Mouse (Mus musculus): ENCODE measurements around the gene Epb41l3.
A peak's percentile ranks its signal among the peaks of the same experiment; 100 is the strongest.

Gene Epb41l3

DNA sequence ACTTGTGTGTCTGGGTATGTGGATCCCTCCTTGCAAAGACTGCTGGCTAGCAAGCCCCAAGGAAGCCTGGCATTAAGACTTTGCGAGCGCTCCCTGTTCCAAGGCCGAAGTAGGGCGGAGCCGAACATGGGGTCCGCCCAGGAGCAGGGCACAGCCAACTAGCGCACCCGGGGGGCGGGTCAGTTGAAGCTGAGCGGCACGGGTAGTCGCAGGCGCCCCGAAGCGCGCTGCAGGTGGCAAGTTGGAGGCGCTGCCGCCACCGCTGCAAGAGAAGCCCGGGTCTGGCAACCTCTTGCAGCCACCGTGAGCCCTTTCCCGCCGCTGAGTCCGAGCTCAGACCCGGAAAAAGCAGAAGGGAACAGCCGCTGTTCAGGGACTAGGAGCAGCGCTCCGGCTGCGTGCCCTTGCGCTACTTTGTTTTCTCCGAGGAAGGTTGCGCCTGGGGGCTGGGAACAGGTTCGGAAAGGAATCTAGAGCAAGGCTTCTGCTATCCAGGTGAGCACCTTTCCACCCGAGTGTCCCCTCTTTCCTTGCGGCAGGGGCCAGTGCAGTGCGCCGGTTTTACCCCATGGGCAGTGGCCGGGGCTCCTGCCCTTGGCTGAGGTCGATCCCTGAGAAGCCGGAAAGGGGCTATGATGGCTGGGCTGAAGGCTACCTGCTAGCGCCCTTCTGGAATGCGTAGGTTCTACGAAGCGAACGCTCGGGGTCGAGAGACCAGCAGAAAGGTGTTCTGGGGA is at the start of gene Epb41l3:
TSS of gene Epb41l3 (plus strand) at position 183 of the 737 bp plus-strand sequence.
- DNase-seq (ENCODE audit: low spot score): peak; percentile 77

DNA sequence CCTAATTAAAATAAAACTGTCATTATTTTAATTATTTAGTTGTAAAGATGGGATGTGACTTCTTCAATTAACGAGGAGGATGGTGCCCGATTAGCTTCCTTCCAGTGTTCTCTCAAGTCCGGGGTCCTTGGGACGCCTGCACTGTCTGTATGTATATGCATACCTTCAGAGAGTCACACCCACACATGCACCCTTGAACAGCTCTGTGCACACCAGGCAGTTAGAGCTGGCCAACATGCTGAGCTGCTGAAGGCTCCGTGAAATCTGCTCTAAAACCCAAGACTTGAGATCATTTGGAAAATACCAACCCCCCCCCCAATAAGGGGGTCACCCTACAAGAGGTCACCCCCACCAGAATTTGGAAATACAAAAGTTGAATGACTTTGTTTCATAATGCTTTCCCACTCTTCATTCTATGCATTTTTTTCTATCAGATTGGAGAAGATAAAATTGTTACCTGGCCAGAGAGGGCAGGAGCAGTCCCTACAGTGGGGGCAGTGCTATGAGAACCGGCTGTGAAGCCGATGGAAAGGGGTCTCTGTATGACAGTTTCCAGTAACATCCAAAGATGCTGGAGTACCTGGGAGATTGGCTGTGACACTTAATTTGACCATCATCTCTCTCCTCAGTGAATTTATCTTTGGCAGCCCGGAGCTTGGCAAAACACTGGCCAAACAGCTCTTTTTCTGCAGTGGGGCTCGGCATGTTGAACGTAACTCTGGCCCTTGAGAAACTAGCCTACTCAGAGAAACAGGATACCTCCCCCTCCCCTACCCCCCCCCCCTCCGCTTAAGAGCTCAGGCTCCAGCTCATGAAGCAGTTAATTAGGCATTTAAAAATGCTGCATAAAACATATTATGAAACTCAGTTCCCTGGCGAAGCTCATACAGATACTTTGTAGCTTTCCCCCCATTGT is 36.5 kb upstream of the Epb41l3 start:
- DNase-seq (ENCODE audit: low spot score): no peak

DNA sequence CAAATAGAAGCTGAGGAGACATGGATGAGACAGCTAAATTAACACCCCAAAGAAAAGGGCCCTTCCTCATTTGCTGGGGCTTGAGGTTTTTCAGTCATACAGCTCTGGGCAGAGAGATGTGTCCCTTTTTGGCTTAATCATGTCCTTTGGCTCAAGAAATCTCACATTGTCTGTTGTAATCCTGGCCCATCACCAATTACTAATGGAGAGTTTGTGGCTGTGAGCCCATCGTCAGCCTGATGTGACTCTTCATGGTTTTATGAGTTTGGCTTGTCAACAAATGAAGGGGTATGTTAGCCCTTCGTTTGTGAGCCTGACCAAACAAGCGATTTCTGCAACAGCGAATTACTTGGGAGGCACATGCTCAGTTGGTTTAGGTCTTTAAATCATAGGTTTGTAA is 34.0 kb upstream of the Epb41l3 start:
- no peak for DNase-seq (ENCODE audit: low spot score)

DNA sequence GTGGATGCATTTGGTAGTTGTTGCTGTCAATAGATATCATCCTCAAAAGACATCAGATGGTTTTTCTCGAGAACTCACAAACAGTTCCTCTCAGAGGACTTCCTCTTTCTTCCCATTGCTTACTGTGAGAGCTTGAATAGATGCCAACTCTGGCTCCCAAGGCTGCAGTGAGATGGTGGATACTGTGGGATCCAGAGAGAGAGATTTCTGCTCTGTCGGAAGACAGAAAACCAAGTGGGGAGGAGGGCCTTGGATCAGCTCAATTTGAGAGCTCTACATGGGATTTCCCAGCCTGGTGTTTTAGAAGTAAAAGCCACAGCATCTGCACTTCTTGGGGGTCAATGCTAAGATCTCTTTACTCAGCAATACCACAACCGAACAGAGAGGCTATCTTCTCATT is 26.7 kb upstream of the Epb41l3 start:
- DNase-seq (ENCODE audit: low spot score): no peak

DNA sequence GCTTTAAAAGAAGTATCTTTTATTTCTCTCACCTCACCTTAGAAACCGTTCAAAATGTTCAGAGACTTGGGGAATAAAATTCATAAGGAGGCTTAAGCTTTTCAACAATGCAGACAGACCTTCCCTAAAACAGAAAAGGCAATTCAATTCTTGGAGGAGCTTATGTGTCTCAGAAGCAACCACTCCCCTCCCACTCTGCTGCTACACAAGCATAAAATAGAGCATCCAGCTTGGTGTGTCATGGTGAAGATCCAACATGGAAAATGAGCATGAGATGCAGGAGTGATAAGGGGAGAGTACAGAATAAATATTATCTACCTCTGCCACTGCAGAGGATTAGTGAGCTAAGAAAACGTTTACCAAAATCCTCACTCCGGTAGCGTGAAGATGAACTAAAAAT is 21.5 kb upstream of the Epb41l3 start:
- no peak for DNase-seq (ENCODE audit: low spot score)

DNA sequence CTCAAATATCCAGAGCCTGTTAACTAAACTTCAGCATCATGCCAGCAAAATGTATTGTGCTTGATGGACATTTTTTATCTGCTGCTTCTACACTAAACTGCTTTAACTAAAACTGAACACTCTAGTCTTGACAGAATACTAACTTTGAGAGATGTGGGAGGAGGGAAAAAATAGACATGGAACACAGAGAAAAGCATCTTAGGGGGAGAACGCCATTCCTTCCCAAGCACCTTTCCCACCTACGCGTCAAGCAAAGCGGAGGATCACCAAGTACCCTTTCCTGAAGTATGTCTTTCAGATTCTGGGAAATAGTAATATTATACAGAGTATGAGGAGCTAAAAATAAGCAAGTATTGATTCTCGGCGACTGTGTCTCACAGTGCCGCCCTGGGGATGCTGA is 15.7 kb upstream of the Epb41l3 start:
- DNase-seq (ENCODE audit: low spot score): no peak

DNA sequence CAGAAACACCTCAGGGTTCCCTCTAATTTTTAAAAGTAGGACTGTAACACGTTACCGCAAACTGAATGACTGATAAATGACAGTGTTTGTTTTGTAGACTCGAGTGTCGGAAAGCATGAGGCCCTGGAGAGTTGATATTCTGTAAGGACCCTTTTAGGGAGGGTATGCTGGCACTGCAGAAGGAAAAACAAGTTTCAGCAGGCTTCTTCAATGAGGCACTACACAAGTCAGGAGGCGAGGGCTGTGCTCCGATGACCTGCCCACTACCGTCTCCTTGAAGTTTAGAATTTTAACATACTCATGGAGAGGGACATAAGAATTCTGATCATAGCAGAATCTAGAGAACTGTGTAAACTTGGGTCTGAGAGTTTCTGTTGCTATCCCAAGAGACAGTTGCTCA is 15.1 kb upstream of the Epb41l3 start:
- DNase-seq (ENCODE audit: low spot score): no peak

DNA sequence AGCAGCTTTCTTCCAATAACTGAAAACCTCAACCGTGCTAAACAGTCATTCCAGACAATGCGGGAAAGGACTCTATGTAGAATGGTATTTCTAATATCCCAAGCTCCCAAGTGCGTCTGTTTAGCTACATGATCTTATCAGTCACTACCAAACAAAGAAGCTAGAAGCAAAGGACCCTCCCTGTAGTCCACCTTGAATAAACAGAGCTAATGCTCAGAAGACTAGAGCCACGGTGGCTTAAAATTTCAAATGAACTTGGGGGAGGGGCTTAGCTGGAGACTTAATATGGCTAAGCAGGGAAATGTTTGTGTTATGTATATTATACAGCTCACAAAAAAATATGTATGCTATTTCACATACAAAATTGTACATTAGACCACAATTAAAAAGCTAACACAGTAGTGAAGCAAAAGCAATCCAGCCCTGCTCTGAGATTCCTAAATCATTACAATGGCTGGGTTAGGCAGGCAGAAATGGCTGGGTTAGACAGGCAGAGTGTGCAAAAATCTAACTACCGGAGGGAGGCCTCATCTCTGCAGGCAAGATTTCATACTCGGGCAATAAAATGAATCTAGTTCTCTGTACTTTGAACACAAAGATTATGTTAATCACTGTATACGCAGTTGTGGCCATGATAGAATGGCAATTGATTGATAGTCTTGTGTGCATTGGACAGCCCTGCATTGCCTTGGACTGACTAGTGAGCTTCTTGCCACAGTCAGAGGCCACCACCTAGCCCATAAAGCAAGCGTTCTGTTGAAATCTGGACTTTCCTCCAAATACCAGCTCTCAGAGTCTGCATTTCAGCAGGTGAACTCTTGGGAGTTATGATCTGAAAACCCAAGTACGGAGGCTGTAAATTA is 13.4 kb upstream of the Epb41l3 start:
- no peak for DNase-seq (ENCODE audit: low spot score)

DNA sequence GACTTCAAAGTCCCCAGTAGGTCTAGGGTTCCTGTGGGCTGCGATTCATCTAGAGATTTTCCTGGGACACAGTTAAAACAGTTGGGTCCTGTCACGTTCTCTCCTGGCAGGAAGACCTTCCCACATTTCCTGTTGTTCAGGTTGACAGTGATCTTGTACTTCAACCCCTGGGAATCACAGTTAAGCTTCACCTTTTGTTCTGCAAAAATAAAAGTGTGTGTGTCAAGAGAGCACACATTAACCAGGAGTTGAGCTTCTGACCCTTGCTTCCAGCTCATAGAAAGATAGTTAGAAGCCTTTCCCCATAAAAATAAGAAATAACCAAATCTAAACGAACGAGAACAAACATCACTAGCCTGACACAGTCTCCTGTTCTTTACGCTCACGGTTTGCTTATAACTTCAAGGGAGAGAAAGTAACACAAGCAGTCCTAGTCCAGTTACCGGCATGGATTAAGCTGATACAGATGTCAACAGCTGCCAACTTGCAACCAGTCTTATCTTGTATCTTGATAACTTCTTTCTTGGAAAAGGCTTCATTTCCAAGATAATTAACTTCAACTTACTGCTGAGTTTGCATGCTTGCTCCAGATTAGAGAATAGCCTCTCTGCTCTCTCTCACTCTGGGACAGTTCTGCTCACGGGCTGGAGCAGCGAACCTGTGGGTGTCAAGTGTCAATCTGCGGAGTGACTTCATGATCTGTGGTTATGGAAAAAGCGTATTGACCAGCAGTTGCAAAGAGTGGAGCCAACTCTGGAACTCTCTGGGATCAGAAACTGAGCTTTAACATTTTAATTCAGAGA is 7.3 kb upstream of the Epb41l3 start:
- no peak for DNase-seq (ENCODE audit: low spot score)

DNA sequence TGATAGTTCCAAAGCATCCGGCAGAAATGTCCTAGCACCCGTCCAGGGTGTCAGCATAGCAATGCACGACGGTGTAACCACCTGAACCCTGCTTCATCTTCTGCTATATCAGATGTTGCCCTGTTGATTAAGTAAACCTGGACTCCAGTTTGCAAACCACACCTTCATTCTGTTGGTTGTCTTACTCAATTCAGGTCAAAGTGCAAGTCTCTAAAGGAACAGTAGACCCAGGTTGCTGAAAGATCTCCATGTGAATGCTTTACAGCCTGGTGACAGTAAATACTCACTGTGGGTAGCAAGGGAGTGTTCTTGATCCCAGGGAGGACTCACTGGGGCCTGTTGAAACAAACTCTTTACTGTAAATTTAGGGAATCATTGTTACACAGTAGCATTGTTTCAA is 1.4 kb upstream of the Epb41l3 start:
- no peak for DNase-seq (ENCODE audit: low spot score)

DNA sequence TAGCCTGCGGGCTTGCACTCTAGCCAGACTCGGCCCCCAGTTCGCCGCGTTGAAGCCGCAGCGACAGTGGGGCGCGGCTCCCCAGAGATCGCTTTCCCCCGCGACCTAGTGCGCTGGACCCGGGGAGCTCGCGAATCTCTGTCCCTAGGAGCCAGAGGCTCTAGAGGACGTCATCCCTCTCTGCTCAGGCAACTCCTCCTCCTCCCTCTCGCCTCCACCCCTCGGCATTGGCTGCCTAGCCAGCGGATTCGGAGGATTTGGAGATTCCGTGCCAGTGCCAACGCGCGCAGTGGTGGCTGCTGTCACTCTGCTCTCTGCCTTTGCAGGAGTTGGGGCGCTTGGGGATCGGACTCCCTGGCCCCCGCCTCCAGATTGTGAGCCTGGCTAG is 749 bp downstream of the Epb41l3 start:
- DNase-seq (ENCODE audit: low spot score): peak; percentile 18

DNA sequence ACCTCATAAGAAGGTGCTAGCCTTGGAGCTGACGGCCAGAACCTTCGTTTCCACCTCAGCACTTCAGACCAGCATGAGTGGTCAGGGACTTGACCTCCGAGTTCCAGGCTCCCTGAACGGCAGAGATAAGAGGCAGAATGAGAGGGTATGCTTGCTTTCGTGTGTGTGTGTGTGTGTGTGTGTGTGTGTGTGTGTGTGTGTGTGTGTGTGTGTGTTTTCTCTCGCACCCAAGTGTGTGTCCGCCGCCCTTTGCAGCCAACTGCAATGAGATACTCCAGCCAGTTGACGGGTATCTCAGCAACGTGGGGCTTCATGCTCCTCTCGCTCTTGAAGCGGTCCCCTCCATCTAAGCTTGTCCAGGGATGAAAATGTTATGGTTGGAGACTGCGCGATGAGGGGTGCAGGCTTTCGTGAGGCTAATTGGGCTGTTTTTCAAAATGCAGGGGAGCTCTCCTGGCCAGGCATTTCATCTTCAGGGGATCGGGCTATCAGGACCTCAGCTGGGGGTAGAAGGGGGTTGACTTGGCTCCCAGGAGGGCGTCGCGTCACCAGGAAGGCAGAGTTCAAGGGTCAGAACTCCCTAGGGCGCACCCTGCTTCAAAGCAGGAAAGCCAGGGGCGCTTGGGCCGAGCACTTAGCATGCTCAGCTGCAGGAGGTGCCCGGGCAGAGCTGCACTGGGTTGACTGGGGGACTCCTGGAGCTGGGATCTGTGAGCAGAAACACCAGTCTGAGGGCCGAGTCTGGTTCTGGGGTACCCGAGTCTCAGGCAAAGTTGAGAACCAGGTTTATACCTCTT is 1.5 kb downstream of the Epb41l3 start:
- DNase-seq (ENCODE audit: low spot score): no peak

DNA sequence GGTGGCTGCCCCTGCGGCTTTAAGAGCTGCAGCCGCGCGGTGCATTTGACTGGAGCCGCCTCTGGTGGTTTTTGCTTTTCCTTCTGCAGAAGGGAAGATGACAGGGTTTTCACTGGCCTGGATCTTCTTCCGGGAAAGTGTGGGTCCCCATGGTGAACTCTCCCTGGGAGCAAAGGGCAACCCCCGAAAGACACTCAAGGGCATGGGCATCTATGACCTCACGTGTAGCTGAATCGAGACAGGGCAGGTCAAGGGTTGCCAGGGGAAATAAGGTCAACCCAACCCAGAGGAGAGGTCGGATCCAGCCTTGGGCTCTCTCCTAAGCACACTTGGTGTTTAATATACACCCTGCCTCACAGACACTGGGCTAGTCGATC is 2.0 kb downstream of the Epb41l3 start:
- no peak for DNase-seq (ENCODE audit: low spot score)

DNA sequence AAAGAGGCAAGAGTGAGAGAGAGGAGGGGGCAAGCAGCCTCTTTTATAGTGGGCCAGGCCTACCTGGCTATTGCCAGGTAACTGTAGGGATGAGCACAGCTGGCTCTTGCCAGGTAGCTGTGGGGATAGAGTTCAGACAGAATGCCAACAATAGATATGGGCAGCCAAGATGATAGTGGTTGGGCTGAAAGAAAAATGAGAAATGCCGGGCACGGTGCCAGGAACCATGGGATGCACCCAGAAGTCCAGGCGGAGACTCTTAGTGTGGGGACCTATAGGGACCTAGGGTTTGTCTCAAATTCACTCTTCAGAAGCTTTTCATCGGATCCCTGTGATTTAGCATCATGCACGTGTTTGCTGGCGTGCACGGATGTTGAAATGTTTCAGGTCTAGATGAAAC is 6.8 kb downstream of the Epb41l3 start:
- no peak for DNase-seq (ENCODE audit: low spot score)

DNA sequence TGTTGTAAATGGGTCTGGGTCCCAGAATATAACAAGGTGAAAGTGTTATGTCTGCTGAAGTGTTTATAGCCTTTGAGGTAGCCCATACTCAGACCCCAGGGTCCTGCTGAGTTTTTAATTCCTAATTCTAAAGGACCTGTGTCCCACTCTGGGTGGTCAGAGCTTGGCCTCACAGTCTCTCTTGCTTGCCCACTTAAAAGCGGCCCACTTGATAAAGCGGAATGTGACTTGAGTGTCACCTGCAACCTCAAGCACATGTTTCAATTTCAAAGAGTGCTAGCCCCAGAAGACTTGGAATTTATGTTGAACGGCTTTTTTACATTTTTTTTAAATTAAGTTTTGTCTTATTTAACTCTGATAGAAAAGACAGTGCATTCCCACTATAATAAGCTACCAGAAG is 16.1 kb downstream of the Epb41l3 start:
- DNase-seq (ENCODE audit: low spot score): no peak

DNA sequence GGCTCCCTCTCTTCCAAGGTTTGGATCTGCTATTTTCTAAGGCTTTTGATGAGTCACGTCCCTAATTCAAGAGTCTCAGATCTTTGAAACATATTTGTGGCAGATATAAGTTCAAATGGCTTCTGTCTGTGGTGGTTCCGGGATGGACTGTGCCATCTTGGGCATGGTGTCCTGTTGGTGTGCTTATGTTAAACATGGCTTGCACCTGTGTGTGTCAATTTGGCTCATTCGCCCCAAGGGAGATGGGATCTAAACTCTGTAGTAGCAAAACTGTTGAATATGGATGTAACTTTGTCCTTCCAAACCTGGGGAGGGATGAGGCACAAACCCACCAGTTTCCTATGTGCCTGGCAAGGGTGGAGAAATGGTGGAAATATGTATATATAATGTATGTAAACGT is 21.6 kb downstream of the Epb41l3 start:
- no peak for DNase-seq (ENCODE audit: low spot score)

DNA sequence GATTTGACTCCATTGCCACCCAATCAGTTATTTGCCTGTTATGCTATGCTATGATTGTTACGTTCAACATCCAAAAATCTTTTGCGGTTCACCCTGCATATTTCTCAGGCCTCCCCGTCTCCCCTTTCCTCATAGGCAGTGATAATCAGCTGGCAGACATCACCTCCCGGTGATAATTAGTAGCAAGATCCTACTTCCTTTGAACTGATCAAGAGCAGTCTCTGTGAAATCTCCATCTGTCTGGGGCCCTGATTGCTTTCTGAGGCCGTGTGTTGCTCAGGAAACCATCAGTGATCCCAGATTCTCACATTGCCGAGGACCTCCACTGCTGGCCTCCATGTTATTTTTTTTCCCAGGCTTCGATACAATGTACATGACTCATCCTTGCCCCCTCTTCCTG is 22.5 kb downstream of the Epb41l3 start:
- no peak for DNase-seq (ENCODE audit: low spot score)

DNA sequence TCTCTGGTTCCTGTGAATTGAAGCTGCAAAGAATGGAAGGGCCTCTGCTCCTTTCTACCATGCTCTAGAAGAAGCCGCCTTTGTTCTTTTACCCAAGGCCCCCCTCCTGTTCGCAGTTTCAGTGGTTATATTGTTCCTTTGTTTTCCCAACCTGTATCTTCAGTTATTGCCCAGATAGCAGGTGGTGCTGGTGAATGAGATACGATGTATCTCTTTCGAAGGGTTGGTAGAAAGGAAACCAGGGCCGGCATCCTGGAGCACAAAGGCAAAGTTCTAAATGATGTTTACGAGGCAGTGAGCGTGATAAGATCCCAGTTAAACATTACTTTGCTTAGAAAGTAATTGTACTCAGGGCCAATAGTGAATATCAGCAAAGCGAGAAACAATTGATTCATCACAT is 27.8 kb downstream of the Epb41l3 start:
- DNase-seq (ENCODE audit: low spot score): no peak

DNA sequence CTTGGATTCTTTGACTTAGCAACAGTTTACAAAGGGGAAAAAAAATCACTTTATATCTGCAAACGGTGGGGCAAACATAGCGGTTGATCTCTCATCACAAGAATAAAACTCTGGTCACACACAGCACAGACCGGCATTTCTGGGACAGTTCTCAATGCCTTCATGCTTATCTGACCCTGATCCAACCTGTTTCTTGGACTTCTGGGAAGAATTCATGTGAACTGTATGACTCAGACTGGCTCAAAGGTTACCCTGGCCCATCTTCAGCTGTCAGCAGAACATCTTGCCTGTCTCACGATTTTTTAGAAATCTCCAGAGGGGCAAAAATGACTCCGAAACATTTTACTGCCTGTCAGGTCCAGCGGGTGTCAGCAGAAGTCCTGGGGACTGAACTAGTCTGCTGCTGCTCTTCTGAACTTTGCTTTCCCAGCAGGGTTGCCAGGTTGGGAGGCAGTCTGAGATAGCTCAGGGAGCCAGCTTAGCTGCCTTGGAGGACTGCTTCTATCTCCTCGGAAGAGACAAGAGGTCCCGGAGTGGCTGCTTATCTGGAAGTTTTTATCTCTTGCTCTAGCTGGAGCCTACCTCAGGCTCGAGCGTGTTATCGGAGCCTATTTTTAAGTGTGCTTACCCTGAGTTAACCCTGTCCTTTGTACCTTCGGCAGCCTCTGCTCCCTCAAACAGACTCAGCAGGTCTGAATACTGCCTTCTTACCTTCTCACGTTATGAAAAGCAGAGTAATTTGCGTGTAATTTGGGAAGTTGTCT is 29.7 kb downstream of the Epb41l3 start:
- DNase-seq (ENCODE audit: low spot score): no peak

DNA sequence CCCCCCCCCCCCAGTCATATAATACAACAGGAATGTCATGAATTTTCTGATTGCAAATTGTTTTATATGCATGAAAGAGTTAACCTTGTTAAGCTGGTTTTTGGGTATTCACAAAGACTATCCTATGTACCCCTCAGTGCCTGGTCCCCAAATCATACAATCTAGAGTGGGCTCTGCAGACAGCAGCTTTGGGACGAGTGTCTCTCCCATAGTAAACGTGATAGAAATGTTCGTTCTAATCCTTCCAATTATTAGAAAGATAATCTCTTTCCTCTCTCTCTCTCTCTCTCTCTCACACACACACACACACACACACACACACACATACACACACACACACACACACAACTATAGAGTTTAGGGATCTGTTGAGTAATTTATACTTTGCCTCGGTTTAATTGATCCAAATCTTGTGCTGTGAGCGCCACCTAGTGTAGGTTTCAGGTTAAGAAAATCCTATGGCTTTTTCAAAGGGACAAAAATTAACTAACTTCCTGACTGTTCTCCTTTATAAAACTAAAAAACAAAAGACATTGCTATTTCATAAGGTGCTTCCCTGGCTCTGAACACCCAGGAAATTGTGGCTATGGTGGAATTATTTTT is 30.4 kb downstream of the Epb41l3 start:
- peak; percentile 58 for DNase-seq (ENCODE audit: low spot score)

Measured in urinary bladder, postnatal 14 days (tissue).